Mouse (Mus musculus) heart, postnatal 4 days (tissue): ENCODE data around the gene Gm3336. TPM values are rescaled to one million over a fixed set of nuclear protein-coding genes. Genes with fewer than 3 reads are reported as not detected.

ENCODE experiments used
- DNase-seq: peaks from one replicate; pipeline ENCODE4 v3.0.0; 2021
- total RNA-seq, 2 experiments: library from RNA; stranded (reverse); gene quantifications; 2 replicates each; pipeline ENCODE4 v1.2.3; 2021

Gm3336 gene
- not detected for total RNA-seq

DNA sequence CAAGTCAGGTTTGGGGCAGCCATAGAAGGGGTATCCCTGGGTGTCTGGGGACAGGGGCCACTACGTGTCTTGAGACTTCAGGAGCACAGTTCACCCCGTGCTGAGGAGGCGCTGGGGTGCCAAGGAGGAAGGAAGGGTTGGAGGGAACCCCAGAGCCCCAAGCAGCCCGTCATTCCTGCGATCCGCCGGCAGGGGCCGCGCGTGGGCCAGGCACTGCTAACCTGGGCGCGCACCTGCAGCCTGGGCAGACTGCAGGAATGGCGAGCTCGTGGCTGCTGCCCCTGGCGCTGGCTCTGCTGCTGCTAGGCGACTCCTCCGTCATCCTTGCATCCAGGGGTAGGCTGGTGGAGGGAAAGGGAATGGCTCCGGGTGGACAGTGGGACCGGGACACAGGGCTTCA, at the start of gene Gm3336:
Gene Gm3336 (plus strand): TSS at position 247 of the 400 bp plus-strand sequence.
- peak; percentile 66 for DNase-seq

DNA sequence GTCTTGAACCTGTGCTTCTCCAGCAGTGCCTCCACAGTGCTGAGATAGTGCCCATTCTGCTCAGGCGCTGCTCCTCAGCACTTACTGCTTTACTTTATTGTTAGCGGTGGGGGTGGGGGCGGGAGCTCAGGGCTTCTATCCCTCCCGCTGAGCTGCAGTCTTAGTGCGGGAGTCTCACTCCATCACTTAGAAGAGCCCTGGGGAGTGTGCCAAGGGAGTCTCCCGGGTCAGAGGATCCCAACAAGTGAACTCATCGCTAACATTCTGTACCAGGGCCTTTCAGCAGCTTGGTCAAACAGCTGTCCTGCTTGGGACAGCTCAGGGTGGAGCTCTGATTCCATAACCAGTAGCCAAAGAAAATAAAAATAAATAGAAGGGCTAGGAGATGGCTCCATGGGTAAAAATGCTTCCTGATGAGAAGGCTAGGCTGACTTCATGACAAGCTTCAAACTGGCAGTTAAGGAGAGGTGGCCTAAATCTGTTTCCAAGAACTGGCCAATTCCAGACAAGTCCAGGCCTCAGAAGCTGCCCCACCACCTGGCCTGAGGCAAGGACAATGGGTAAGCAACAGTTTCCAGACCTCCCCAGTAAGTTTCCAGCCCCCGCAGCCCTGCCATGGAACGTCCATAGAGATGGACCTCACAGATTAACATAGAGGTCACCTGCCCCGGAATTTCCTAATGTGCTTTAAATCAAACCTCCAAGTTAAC, 46.6 kb upstream of the Gm3336 start:
- peak; percentile 62 for DNase-seq

DNA sequence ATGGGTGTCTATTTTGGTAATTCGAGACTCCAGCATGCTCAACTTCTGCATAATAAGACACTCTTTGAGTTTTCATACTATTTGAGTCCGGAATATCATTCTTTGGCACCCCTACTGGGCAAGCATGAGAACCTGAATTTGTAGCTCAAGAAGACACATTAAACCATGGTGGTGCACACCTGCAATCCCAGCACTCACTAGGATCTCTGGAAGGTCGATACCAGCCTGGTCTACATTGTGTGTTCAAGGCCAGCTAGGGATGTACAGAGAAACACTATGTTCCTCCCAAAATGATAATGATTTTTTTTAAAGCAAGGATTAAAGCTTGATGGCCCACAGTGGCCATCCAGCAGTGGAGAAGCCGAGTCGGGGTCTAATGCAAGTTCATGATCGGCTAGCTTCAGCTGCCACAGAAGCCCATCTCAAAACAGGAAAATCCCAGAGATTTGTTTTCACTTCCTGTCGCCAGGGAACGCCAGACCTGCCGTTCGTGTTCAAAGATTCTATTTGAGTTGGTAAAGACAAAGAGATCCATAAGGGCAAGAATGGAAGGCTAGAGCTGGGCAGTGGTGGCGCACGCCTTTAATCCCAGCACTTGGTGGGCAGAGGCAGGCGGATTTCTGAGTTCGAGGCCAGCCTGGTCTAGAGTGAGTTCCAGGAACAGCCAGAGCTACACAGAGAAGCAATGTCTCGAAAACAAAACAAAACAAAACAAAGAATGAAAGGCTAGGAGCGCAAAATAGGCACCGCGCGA, 45.8 kb upstream of the Gm3336 start:
- DNase-seq, result no peak

DNA sequence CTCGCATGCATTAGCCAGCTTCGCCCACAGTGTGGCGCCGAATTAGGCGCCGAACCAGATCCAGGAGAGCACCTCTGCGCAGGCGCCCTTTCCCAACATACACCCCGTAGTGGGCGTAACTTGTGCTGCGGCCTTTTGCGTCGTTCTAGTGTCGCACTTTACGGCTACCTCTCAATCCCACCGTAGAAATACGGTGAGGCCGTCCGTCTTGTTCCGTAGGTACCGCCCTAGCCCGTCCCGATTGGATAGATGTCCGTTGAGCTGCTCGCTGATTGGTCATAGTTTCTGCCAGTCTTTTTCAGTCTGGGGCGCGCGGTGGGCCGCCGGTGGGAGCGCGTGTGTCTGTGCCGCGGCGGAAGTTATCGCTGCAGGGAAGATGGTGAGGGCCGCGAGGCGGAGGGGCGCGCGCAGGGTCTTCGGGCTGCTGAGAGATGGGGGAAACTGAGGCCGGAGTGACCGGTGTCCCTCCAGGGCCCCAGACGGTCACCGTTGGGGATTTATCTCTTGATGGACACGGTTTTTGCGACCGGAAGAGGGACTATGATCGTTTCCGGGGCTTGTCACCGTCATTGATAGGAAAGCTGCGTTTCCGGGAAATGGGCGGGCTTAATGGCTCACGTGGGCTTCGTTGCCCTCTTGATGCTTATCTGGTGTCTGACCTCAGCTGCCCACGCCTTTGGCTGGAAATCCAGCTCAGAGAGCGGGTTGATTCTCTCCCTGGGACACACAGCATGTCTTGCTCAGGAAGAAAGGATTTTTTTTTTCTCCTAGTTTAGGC, 45.1 kb upstream of the Gm3336 start, which contains the start of gene Lsm4:
Gene Lsm4 (plus strand): TSS at position 170 of the 778 bp plus-strand sequence.
- peak; percentile 99 for DNase-seq

DNA sequence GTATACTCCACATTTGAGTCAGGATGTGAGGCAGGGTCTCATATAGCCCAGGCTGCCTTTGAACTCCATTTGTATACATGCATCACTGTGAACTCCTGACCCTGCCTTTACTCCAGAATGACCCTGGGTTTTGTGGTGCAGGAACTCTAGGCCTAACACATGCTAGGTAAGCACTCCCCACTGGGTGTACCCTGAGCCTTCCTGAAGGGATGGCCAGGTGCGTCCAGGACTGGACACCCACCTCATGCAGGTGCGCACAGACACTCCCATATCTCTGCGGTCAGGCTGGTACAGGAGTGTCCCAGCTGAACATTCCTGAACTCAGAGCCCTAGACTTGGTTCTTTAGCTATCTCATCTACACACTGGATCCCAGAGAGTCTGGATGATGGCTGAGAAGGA, 44.2 kb upstream of the Gm3336 start:
- no peak for DNase-seq

DNA sequence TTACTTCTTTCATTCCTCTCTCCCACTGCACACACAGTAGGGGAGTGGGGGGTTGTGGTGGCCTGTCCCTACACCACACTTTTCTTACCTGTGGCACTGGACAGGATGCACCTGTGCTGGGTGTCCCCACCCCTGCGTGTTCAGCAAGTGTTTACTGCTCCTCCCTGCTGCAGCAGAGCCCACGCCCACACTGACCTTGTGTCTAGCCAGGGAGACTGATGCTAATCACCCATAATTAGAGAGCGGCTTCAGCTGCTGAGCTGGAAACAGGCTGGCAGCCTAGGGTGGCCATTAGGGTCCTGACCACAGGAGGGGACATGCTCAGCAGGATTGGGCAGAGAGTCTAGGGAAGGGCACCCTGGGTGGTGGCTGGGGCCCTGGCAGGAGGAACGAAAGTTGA, 43.6 kb upstream of the Gm3336 start:
- no peak for DNase-seq

DNA sequence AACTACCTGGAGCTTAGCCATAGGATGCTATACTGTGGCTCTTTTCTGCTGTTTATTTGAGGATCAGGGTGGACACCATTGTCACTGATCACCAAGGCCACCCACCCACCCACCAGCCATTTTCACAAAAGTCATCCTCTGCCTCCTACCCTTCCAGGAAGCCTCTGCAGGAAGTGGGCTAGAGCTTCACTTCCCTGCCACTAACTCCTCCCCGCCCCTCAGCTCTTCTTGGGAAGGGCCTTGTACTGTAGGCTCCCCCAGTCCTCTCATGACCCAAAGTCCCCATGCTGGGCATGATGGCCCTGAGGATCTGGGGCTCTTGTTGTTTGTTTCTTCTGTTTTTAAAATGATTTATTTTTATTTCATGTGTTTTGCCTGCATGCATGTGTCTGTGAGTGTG, 43.0 kb upstream of the Gm3336 start:
- DNase-seq, result no peak

DNA sequence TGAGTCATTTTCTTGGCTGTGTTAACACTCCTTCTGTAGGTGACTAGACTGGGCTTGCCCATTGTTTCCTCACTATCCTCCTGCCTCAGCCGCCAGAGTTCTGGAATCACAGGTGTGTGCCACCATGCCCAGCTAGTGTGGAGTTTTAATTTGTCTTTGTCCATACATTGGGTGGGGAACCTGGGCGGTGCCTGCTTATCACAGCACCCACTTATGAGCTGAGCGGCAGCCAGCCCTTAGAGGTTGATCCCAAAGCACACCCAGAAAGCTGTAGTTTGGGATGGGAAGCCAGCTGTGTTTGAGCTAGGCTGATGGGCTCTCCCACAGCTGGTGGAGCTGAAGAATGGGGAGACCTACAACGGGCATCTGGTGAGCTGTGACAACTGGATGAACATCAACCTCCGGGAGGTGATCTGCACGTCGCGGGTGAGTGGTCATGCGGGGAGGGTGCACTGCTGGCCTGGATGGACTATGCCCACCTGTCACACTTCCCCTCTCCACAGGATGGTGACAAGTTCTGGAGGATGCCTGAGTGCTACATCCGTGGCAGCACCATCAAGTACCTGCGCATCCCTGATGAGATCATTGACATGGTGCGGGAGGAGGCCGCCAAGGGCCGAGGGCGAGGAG, 40.8 kb upstream of the Gm3336 start:
- DNase-seq, result no peak

DNA sequence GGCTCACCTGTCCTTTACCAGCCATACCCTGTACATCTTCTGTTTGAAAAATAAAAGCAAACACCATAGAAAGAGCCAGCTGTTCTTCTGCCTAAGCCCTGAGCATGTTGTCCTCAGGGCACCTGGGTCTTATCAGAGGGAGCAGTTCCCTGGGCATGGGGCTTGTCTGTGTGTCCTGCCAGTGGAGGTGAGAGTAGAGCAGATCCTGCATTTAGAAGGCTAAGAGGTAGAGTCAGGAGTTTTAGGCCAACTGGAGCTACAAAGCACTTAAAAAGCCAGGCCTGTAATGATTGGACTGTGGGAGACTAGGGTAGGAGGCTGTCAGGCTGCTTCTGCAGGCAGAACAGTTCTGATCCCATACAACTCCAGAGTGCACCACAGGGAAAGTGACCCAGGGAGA, 39.7 kb upstream of the Gm3336 start:
- DNase-seq, result no peak

DNA sequence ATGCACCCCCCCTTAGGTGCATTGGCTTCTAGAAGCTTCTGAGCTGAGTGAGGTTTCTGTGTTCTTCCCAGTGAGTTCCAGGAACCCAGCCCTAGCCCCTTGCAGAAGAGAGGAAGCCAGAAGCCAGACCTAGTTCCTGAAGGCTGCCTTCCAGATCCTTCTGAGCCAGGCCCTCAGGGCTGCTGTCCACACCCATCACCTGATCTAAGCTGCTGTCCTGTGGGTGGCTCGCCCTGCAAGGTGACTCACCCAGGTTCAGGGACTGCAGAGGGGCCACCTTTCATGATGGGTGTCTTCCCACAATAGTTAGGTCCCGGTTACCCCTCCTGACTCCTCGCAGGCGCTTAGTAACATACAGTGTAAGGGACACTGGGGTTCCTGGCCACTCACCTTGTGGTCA, 38.9 kb upstream of the Gm3336 start:
- DNase-seq, result no peak

DNA sequence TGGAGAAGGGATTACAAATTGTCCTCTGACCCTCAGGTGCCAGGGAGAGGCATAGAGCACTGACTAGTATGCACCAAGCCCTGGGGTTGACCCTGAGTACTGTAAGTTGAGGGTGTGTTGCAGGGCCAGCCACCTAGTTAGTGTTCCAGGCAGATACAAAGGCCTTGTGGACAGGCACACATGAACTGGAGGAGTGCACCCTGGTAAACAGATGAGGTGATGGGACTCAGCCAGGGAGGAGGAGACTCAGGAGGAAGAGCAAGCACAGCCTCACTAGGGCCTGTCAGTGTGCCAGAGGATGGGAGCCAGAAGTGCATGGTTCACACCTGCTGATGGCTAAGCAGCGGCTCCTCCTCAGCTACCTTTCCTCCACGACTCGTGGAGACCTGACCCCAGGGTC, 38.3 kb upstream of the Gm3336 start:
- peak; percentile 31 for DNase-seq

DNA sequence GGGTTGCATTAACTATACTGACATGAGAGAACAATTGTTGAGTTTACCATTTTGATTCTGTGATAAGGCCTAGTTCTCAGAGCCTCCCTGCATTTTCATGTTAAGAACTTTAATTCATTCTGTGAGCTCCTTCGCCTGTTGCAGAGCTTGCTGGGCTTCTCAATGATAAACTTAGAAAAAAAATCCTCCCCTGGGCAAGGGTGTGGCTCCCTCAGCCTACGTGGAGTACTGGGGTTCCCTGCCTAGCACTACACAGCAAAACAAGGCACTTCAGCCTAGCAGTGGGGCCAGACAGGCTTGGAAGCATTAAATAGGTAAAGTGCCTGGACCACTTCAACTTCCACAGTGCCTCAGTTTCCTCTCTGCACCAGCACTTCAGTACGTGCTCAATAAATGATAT, 36.9 kb upstream of the Gm3336 start:
- peak; percentile 12 for DNase-seq

DNA sequence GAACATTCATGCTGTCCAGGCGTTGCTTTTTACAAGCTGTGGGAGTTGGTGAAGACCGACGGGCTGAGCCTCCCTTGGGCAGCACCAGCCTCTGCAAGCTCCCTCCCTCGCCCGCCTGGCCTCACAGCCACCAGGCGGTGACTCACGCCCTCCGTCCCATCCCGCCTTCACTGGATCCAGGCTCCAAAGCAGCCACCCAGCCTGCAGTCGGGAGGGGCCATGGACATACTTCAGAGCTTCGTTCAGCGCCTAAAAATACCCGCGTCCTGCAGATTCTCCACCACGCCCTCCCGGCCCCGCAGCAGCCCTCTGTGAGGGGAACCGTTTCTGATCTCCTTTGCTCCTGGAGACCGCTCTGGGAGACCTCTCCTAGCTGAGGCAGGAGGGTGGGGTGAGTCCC, 36.1 kb upstream of the Gm3336 start:
- DNase-seq, result peak; percentile 91

DNA sequence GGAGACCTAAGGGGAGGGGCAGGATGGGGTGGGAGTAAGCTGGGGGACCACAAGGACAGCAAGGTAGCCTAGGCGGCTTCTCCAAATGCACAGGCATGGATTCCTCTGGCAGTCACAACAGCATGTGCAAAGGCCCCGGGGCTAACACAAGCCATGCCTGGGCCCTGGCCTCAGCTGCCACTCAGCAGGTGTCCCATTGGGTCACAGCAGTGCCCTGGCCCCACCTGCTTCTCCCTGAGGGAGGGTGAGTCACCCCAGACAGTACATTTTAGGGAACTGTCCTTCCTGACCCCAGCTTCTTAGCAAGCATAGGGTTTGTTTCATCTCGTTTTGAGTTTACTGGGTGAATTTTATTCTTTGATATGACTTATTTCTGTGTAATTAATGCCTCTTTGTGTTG, 35.7 kb upstream of the Gm3336 start:
- DNase-seq, result no peak

DNA sequence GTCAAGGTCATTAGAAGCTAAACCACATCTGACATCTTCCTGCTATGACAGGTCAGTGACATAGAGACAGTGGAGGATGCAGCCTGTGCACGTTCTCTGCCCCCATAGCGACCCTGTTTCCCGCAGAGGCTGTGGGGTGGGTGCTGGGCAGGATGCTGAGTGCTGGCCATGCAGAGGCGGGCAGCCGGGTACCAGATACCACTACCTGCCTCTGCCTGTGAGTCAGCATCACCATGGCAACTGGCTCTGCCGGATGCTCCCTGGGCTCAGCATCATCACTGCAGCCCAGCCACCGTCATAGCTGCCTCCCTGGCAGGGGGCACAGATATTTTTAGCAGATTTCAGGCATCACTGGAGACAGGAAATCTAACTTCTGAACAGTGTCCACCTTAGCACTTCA, 34.1 kb upstream of the Gm3336 start:
- DNase-seq, result no peak

DNA sequence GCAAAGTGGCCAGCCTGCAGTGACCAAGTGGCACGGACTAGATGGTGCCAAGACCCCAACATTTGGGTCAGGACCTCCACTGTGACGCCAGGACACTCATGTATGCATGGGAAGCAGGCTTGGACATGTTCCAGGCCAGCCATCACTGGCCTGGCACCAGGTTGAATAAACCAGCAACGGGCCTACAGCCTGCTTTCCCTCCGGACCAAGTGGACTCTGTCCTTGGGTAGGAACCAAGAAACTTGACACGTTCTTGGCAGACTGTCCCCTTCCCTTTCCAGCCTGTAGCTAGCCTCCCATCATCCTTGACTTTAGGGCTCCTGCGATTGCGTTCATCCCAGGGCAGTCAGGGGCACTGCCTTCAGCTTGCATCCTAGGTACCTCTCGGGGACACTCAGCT, 30.8 kb upstream of the Gm3336 start:
- DNase-seq, result peak; percentile 83

DNA sequence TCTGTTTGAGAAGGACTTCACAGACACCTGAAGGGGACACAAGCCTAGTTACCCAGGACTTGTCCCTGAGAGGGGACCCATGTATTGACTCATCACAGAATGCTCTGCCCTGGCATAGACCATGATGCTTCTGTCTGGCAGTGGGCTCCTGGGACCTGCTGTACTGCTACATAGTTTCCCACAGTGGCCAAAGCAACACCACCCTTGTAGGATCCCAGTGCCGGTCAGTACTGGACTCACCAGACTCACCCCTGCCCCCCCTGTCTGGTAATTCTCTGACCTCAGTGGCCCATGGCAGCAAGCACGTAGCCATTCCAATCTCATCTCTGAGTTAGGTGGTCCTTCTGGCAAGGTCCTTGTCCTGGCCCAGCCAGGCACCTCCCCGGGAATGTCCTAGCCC, 30.2 kb upstream of the Gm3336 start:
- DNase-seq, result no peak

DNA sequence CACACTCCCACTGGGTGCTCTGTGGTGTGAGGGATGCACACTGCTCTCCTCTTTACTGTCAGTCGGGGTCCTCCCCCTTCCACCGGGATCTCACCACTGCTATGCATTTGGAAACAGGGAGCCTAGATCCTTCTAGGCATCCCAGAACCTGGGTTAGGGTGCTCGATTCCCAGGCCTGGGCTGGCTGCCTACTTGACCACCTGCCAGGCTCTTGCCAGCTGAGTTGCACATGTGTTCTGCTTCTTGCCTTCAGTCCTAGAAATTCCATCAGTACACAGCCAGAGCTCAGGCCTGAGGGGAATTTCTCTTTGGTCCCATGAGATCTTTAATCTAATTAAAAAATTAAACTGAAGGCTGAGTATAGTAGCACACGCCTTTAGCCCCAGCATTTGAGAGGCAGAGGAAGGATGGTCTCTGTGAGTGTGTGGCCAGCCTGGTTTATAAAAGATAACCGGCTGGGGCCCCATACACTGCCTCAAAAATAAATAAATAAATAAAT, 28.4 kb upstream of the Gm3336 start:
- DNase-seq, result no peak

DNA sequence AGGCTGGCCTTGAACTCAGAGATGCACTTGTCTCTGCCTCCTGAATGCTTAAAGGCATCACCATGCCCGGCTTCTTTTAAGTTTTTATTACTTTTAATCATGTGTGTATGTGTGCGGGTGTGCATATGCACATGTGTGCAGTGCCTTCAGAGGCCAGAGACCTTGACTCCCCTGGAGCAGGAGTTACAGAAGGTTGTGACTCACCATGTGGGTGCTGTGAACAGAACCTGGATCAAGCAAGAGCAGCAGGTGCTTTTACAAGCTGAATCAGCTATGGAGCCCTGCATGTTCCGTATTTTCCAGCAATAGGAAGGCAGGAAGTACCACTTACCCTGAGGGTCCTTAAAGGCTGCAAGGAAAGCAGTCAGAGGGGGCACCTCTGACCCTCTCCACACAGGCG, 27.1 kb upstream of the Gm3336 start:
- no peak for DNase-seq

DNA sequence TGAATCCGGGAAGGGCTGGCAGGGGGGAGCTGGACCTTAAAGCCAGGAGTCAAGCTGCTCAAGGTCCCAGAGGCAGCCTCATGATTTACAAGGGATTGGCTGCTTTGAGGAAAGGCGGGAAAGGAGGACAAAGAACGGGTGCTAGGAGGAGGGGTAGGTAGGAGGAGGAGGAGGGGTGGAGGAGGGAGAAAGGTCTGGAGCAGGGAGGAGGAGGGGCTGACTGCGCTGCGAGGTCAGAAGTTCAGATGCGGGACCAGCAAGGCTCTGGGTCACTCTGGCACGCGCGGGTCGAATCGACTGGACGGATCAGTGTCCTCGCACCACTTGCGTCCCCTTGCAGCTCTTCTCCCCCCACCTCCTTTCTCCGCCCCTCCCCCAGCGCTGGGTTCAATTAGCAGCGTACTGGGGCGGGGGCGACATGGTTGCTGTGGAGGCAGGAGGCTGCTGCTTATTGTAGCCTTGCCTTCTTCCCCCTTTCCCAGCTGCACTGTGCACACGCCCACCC, 26.6 kb upstream of the Gm3336 start:
- no peak for DNase-seq

DNA sequence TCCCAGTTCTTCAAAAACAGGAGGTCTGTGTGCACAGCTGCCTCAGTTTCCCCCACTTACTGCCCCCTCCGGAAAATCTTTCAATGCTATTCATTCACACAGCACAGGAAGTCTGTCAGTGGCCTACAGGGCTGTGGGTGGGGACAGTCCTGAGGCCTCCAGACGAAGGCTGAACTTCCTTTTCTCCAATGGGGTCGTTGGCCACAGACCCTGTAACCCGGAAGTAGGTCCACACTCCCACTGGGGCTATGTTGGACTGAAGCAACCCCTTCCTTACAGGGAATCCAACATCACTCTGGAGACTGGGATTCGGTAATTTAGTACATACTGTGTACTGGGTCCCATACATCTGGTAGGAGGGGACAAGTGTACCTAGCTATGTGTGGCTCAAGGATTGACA, 24.7 kb upstream of the Gm3336 start:
- DNase-seq, result no peak

DNA sequence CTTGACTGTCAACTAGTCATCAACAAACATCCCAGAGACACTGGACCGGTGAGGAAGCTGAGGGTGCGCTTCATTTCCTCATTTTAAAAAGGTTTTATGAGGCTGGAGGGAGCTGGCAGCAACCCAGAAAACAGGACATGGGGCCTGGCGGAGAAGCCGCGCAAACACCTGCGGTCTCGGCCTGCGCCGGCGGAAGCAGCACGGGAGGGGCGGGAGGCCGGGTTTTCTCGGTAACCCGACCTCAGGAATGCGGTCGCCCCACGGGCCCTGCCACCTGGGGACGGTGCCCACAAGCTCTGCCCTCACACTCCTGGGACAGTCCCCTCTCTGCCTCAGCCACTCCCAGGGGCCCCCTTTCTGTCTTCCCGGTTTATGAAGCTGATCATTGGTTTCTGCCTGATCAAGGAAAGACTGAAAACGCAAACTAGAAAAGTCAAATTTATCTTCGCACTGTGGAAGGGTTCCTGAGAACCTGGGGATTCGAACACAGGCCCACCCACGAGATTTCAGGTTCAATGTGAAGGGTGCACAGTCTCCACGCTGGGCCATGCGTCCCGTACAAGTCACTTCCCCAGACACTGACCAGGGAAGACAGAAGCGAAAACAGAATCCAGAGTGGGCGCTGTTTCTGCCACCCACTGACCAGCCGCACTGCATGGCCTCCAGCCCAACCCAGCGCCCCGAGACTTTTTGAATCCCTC, 22.9 kb upstream of the Gm3336 start:
- peak; percentile 62 for DNase-seq
